Mouse (Mus musculus) erythroblast, adult 5-6 weeks (primary cell): ENCODE measurements at regions not wholly inside any gene's neighbourhood (a gene's known extent, or its start where the extent isn't known, plus 50 kb on each side); places are given as distances from the start of the nearest gene placed in this dataset.

Experiments
- ATAC-seq: replicated peaks from 2 replicates; pipeline ENCODE4 v1.8.0; 2016; ENCODE audit warnings: moderate number of reproducible peaks, mild to moderate bottlenecking, moderate TSS enrichment, inconsistent platforms; ENCODE audit not compliant: poor library complexity, low FRiP score, severe bottlenecking

GRCm38 (mm10) chr12:54577235-54577634 lies 79.1 kb downstream of the Sptssa start:
- ATAC-seq = no peak

GRCm38 (mm10) chr12:54576821-54577220 lies 79.6 kb downstream of the Sptssa start:
- no peak for ATAC-seq

GRCm38 (mm10) chr12:54572866-54573265 lies 83.5 kb downstream of the Sptssa start:
- ATAC-seq = no peak

GRCm38 (mm10) chr12:54568078-54568931 lies 88.1 kb downstream of the Sptssa start:
- no peak for ATAC-seq

- ATAC-seq = no peak
Observed at GRCm38 (mm10) chr12:54567426-54567790, 89.0 kb downstream of the Sptssa start.

GRCm38 (mm10) chr12:54566532-54567425 lies 89.6 kb downstream of the Sptssa start:
- no peak for ATAC-seq

GRCm38 (mm10) chr12:54561981-54562380 lies 94.4 kb downstream of the Sptssa start:
- ATAC-seq = no peak

GRCm38 (mm10) chr12:54558106-54558505 lies 98.3 kb downstream of the Sptssa start:
- no peak for ATAC-seq

GRCm38 (mm10) chr12:54549659-54550058 lies 106.7 kb downstream of the Sptssa start:
- no peak for ATAC-seq

- no peak for ATAC-seq
Observed at GRCm38 (mm10) chr12:54545821-54546608, 110.4 kb downstream of the Sptssa start.

GRCm38 (mm10) chr12:54538320-54538705 lies 118.1 kb downstream of the Sptssa start:
- no peak for ATAC-seq

- ATAC-seq = no peak
Observed at GRCm38 (mm10) chr12:54537690-54538319, 118.6 kb downstream of the Sptssa start.

GRCm38 (mm10) chr12:54537022-54537421 lies 119.4 kb downstream of the Sptssa start:
- ATAC-seq = no peak

GRCm38 (mm10) chr12:54535556-54536516 lies 120.5 kb downstream of the Sptssa start:
- ATAC-seq = no peak

GRCm38 (mm10) chr12:54534910-54535309 lies 121.5 kb downstream of the Sptssa start:
- no peak for ATAC-seq

GRCm38 (mm10) chr12:54533134-54533533 lies 123.2 kb downstream of the Sptssa start:
- no peak for ATAC-seq

- ATAC-seq = no peak
Observed at GRCm38 (mm10) chr12:54532062-54532461, 124.3 kb downstream of the Sptssa start.

GRCm38 (mm10) chr12:54528046-54528445 lies 128.3 kb downstream of the Sptssa start:
- ATAC-seq = no peak

- ATAC-seq = no peak
Observed at GRCm38 (mm10) chr12:54527577-54527976, 128.8 kb downstream of the Sptssa start.
